Mouse (Mus musculus) lung, embryonic 15.5 days (tissue): Measurements from ENCODE around the gene Cse1l. TPM values are rescaled to one million over a fixed set of nuclear protein-coding genes. Genes with fewer than 3 reads are reported as not detected.
A peak's percentile ranks its signal among the peaks of the same experiment; 100 is the strongest.

ENCODE experiments used
- ATAC-seq: fragments of 200-750 bp; cut with Nextera tagmentation; 2 replicates; pipeline ENCODE4 v1.8.0; 2017; ENCODE audit warnings: moderate number of reproducible peaks, borderline replicate concordance; ENCODE audit not compliant: low FRiP score, low TSS enrichment; ENCODE audit errors: extremely low read depth
- H3K27ac ChIP-seq: fragments of 300-500 bp; sonication (generic); 2 replicates; pipeline ENCODE4 v1.5.1; 2015; ENCODE audit warnings: moderate library complexity, mild to moderate bottlenecking, inconsistent platforms
- H3K27me3 ChIP-seq: fragments of 300-500 bp; sonication (generic); 2 replicates; pipeline ENCODE4 v1.6.1; 2015; ENCODE audit warnings: inconsistent platforms
- H3K36me3 ChIP-seq: fragments of 300-500 bp; sonication (generic); 2 replicates; pipeline ENCODE4 v1.6.1; 2015; ENCODE audit warnings: inconsistent platforms
- H3K4me1 ChIP-seq: fragments of 300-500 bp; sonication (generic); 2 replicates; pipeline ENCODE4 v1.6.1; 2015; ENCODE audit warnings: inconsistent platforms
- H3K4me2 ChIP-seq: fragments of 300-500 bp; sonication (generic); 2 replicates; pipeline ENCODE4 v1.6.1; 2015; ENCODE audit warnings: inconsistent platforms, mild to moderate bottlenecking, moderate library complexity
- H3K4me3 ChIP-seq: fragments of 300-500 bp; sonication (generic); 2 replicates; pipeline ENCODE4 v1.5.1; 2015; ENCODE audit warnings: mild to moderate bottlenecking, inconsistent platforms
- H3K9ac ChIP-seq: fragments of 300-500 bp; sonication (generic); 2 replicates; pipeline ENCODE4 v1.6.1; 2015; ENCODE audit warnings: inconsistent platforms
- H3K9me3 ChIP-seq: fragments of 300-500 bp; sonication (generic); 2 replicates; pipeline ENCODE4 v1.6.1; 2016; ENCODE audit warnings: inconsistent platforms
- WGBS: fragments of 180-500 bp; shearing (Covaris S2); methylation state at CpG from one replicate; pipeline ENCODE4 v1.1.7; 2015; 5-methylcytosine and 5-hydroxymethylcytosine counted together
- polyA plus RNA-seq: library from polyadenylated mRNA; unstranded; fragments of >200 nt; fragmentation: Nextera tagmentation; extraction: Ambion mirVana; gene quantifications from 2 replicates; pipeline ENCODE4 v1.2.1, GENCODE M21; 2015

Gene Cse1l
- polyA plus RNA-seq: 123 and 127 TPM in 2 replicates

- H3K36me3 ChIP-seq: peaks cover 13% of the 10 kb centered on the region
- no peaks in the 10 kb centered on the region for H3K9me3 ChIP-seq
- peak; percentile 99 for ATAC-seq
- under 1% methylated on average over 79 of the region's 80 CpGs for WGBS
- peak within 1 kb of the TSS; percentile 99 for H3K27ac ChIP-seq
- H3K27me3 ChIP-seq: no peaks in the 10 kb centered on the region
- peak within 1 kb of the TSS; percentile 80 for H3K4me2 ChIP-seq
- H3K9ac ChIP-seq: peak within 1 kb of the TSS; percentile 93
- H3K4me1 ChIP-seq: peaks cover 16% of the 10 kb centered on the region
- peak within 1 kb of the TSS; percentile 85 for H3K4me3 ChIP-seq
Measured at GRCm38 (mm10) chr2:166905711-166906522, at the start of gene Cse1l. Gene Cse1l (plus strand): TSS chr2:166906040.

DNA sequence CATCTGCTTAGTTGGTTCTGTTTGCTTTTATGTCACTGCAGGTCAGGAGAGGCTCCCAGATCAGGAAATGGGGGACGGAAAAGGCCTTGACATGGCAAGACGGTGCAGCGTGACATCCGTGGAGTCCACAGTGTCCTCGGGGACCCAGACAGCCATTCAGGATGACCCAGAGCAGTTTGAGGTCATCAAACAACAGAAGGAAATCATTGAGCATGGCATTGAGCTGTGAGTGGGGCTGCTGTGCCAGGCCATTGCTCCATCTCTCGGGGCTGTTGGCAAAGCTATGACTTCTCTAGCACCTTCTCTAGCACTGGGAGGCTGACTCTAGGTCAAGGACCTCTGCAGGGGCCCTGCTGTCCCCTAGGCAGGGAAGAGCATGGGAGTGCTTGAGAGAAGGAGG, 49.5 kb upstream of the Cse1l start:
- Histone ChIP-seq H3K4me2 (no peak overlapping the region), H3K27me3 (no peaks in the 10 kb centered on the region), H3K4me1 (no peaks in the 10 kb centered on the region), H3K9ac (no peak overlapping the region), H3K9me3 (no peaks in the 10 kb centered on the region; the same call in 1 of the 2 replicates), H3K4me3 (no peak overlapping the region), H3K27ac (no peak overlapping the region), H3K36me3 (peaks cover 63% of the 10 kb centered on the region)
- ATAC-seq: no peak
- WGBS: 82% methylated on average over 6 of the region's 6 CpGs

GRCm38 (mm10) chr2:166857118-166857517, 48.7 kb upstream of the Cse1l start:
- Histone ChIP-seq H3K27ac (no peak overlapping the region), H3K4me1 (no peaks in the 10 kb centered on the region), H3K27me3 (no peaks in the 10 kb centered on the region), H3K9me3 (no peaks in the 10 kb centered on the region; the same call in 1 of the 2 replicates), H3K4me3 (no peak overlapping the region), H3K36me3 (peaks cover 62% of the 10 kb centered on the region), H3K4me2 (no peak overlapping the region), H3K9ac (no peak overlapping the region)
- no peak for ATAC-seq
- 81% methylated on average over 2 of the region's 2 CpGs for WGBS

GRCm38 (mm10) chr2:166859214-166859613, 46.6 kb upstream of the Cse1l start:
- 78% methylated on average over 7 of the region's 7 CpGs for WGBS
- no peak overlapping the region for H3K4me2 ChIP-seq
- H3K36me3 ChIP-seq: peaks cover 51% of the 10 kb centered on the region
- H3K4me3 ChIP-seq: no peak overlapping the region
- H3K27ac ChIP-seq: no peak overlapping the region
- no peaks in the 10 kb centered on the region for H3K4me1 ChIP-seq
- H3K9me3 ChIP-seq: no peaks in the 10 kb centered on the region
- no peak overlapping the region for H3K9ac ChIP-seq
- no peaks in the 10 kb centered on the region for H3K27me3 ChIP-seq
- ATAC-seq: peak; percentile 27; the same call in 1 of the 2 replicates

DNA sequence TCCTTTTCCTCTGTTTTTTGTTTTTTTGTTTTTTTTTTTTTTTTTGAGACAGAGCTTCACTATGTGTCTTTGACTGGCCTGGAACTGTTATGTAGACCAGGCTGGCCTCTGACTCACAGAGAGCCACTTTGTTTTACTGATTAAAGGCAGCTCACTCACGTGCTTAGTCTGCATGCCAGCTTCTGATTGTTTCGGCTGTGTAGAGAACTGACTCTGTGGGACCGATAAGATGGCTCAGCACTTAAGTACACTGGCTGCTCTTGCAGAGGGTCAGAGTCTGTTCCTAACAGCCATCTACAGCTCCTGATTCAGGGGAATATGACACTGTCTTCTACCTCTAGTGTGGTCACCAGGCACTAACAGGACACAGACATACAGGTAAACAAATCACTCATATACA, 43.3 kb upstream of the Cse1l start:
- Histone ChIP-seq H3K4me2 (no peak overlapping the region), H3K36me3 (peaks cover 53% of the 10 kb centered on the region), H3K9me3 (no peaks in the 10 kb centered on the region), H3K27ac (no peak overlapping the region), H3K9ac (no peak overlapping the region), H3K4me3 (no peak overlapping the region), H3K27me3 (no peaks in the 10 kb centered on the region), H3K4me1 (no peaks in the 10 kb centered on the region)
- ATAC-seq: no peak
- 78% methylated on average over 3 of the region's 3 CpGs for WGBS

- Histone ChIP-seq H3K27me3 (no peaks in the 10 kb centered on the region), H3K27ac (no peak overlapping the region), H3K9ac (no peak overlapping the region), H3K4me1 (no peaks in the 10 kb centered on the region), H3K9me3 (no peaks in the 10 kb centered on the region), H3K36me3 (peaks cover 51% of the 10 kb centered on the region), H3K4me3 (no peak overlapping the region), H3K4me2 (no peak overlapping the region)
- WGBS: 73% methylated on average over 10 of the region's 10 CpGs
- no peak for ATAC-seq
Measured at GRCm38 (mm10) chr2:166865476-166865875, 40.4 kb upstream of the Cse1l start.

- Histone ChIP-seq H3K9me3 (no peaks in the 10 kb centered on the region), H3K36me3 (peaks cover 45% of the 10 kb centered on the region), H3K27me3 (no peaks in the 10 kb centered on the region), H3K4me1 (no peaks in the 10 kb centered on the region), H3K9ac (no peak overlapping the region), H3K4me2 (no peak overlapping the region), H3K4me3 (no peak overlapping the region), H3K27ac (no peak overlapping the region)
- ATAC-seq: no peak
- 79% methylated on average over 20 of the region's 20 CpGs for WGBS
Measured at GRCm38 (mm10) chr2:166870271-166870865, 35.5 kb upstream of the Cse1l start.

DNA sequence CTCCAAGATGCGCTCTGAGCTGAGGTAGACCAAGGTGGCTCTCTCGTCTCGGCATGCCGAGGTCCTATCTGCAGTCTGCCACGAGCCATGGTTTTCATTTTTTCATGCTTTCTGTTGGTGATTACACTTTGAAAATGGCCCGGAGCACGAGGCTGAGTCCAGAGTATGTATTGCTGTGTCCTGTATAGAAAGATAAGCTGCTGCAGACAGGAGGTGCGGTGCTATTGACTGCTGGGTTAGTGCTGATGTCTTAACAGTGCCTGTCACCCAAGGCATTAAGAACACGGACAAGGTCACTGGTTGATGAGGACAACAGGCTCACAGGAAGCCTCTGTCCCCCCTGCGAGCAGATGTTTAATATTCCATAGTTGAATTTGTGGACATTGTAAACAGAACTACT, 34.9 kb upstream of the Cse1l start:
- Histone ChIP-seq H3K9ac (no peak overlapping the region), H3K4me1 (no peaks in the 10 kb centered on the region), H3K27me3 (no peaks in the 10 kb centered on the region), H3K27ac (no peak overlapping the region), H3K4me3 (no peak overlapping the region), H3K4me2 (no peak overlapping the region), H3K36me3 (peaks cover 40% of the 10 kb centered on the region), H3K9me3 (no peaks in the 10 kb centered on the region)
- ATAC-seq: no peak
- 67% methylated on average over 10 of the region's 10 CpGs for WGBS

GRCm38 (mm10) chr2:166874675-166875280, 31.1 kb upstream of the Cse1l start:
- ATAC-seq: no peak
- Histone ChIP-seq H3K27ac (no peak overlapping the region), H3K27me3 (no peaks in the 10 kb centered on the region), H3K9me3 (no peaks in the 10 kb centered on the region), H3K4me3 (no peak overlapping the region), H3K4me2 (no peak overlapping the region), H3K4me1 (no peaks in the 10 kb centered on the region), H3K9ac (no peak overlapping the region), H3K36me3 (peaks cover 51% of the 10 kb centered on the region)
- whole genome bisulfite sequencing: 78% methylated on average over 10 of the region's 10 CpGs

DNA sequence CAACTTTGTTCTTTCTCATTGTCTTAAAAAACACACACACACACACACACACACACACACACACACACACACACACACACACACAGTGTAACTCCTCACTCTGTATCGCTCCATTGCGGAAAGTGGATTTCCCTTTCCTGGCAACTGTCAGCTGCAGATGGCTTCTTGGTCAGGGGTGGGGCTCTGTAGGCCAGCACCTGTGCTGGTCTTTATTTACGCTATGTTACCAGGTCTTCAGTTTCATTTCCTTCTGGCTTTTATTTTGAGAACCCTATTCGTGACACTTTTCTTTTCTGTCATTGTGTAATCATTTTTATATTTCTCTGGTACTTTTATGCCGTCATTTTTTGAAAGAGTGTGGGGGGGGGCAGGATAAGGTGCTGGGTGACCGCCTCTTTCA, 30.3 kb upstream of the Cse1l start:
- no peak overlapping the region for H3K4me2 ChIP-seq
- no peak overlapping the region for H3K9ac ChIP-seq
- 80% methylated on average over 6 of the region's 6 CpGs for WGBS
- no peak overlapping the region for H3K4me3 ChIP-seq
- no peaks in the 10 kb centered on the region for H3K9me3 ChIP-seq
- H3K4me1 ChIP-seq: no peaks in the 10 kb centered on the region
- no peaks in the 10 kb centered on the region for H3K27me3 ChIP-seq
- no peak for ATAC-seq
- H3K36me3 ChIP-seq: peaks cover 46% of the 10 kb centered on the region
- H3K27ac ChIP-seq: no peak overlapping the region

GRCm38 (mm10) chr2:166876331-166876730, 29.5 kb upstream of the Cse1l start:
- H3K4me1 ChIP-seq: no peaks in the 10 kb centered on the region
- no peak overlapping the region for H3K27ac ChIP-seq
- no peak overlapping the region for H3K9ac ChIP-seq
- H3K27me3 ChIP-seq: no peaks in the 10 kb centered on the region
- 78% methylated on average over 10 of the region's 10 CpGs for WGBS
- H3K36me3 ChIP-seq: peaks cover 49% of the 10 kb centered on the region
- no peaks in the 10 kb centered on the region for H3K9me3 ChIP-seq
- H3K4me2 ChIP-seq: no peak overlapping the region
- no peak overlapping the region for H3K4me3 ChIP-seq
- no peak for ATAC-seq

DNA sequence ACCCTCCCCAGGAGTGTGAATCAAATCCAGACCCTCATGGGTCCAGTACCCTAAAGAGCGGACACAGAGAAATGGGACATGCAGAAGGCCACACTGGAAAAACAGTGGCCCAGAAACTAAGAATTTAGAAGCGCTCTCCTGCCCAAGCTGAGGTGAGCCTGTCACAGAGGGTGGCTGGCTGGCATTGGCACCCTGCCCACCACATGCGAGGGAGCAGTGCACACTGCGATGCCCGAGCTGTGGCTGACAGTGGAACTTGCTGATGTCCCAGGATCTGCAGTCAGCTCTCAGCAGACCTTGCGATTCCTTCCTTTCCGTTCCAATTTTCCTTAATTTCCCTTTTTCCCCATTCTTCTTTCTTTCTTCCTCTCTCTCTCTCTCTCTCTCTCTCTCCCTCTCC, 20.8 kb upstream of the Cse1l start:
- no peaks in the 10 kb centered on the region for H3K4me1 ChIP-seq
- ATAC-seq: no peak
- H3K9me3 ChIP-seq: no peaks in the 10 kb centered on the region
- H3K27ac ChIP-seq: no peak overlapping the region
- H3K36me3 ChIP-seq: peaks cover 14% of the 10 kb centered on the region
- no peak overlapping the region for H3K4me3 ChIP-seq
- 80% methylated on average over 7 of the region's 7 CpGs for WGBS
- no peak overlapping the region for H3K9ac ChIP-seq
- no peaks in the 10 kb centered on the region for H3K27me3 ChIP-seq
- no peak overlapping the region for H3K4me2 ChIP-seq
